Mouse (Mus musculus) spleen, adult 2 months (tissue): ENCODE measurements around the gene M1ap.

Experiments used
- CTCF ChIP-seq: fragments of 200-500 bp; IDR thresholded peaks from 2 replicates; pipeline ENCODE4 v1.5.1; 2011; ENCODE audit warnings: mild to moderate bottlenecking, inconsistent platforms; ENCODE audit not compliant: insufficient read depth, insufficient read length, insufficient replicate concordance; ENCODE audit errors: extremely low read depth
- POLR2A ChIP-seq: fragments of 200-500 bp; IDR thresholded peaks from 2 replicates; pipeline ENCODE4 v1.6.1; 2011; ENCODE audit warnings: low read depth, low read length, inconsistent platforms

- TF ChIP-seq CTCF = no peak
- no peak for TF ChIP-seq POLR2A
Observed at GRCm38 (mm10) chr6:82918371-82918770, 28.3 kb upstream of the M1ap start.
